Mouse (Mus musculus) megakaryocyte-erythroid progenitor cell, adult 5 weeks (primary cell): Measurements from ENCODE around the gene Olfr1436. TPM values are rescaled to one million over a fixed set of nuclear protein-coding genes. Genes with fewer than 3 reads are reported as not detected.

ENCODE experiments used
- polyA plus RNA-seq: library from polyadenylated mRNA; stranded (reverse); fragments of >175 nt; gene quantifications from 2 replicates; pipeline ENCODE4 v1.2.3, GENCODE M21; 2012

Gene Olfr1436
- polyA plus RNA-seq = not detected in 2 replicates

GRCm38 (mm10) chr19:12299030-12299429 is at the start of gene Olfr1436:
TSS of gene Olfr1436 (minus strand) at chr19:12299130.

GRCm38 (mm10) chr19:12335810-12336209 is 36.9 kb upstream of the Olfr1436 start, which contains the start of gene Olfr1438-ps1:
TSS of gene Olfr1438-ps1 (minus strand) at chr19:12335910.

GRCm38 (mm10) chr19:12325001-12325400 is 26.1 kb upstream of the Olfr1436 start, which contains the start of gene Olfr1437:
TSS of gene Olfr1437 (minus strand) at chr19:12325101.

GRCm38 (mm10) chr19:12279554-12279953 is 19.4 kb downstream of the Olfr1436 start, which contains the start of gene Olfr1434:
TSS of gene Olfr1434 (plus strand) at chr19:12279854.

GRCm38 (mm10) chr19:12260732-12261131 is 38.2 kb downstream of the Olfr1436 start, which contains the start of gene Olfr235:
TSS of gene Olfr235 (plus strand) at chr19:12261032.

Other genes starting within 250 kb of the Olfr1436 start
- gene Olfr1424, start 236.4 kb downstream of the Olfr1436 start, polyA plus RNA-seq = not detected in 2 replicates
- not detected in 2 replicates for gene Olfr1425, start 221.4 kb downstream of the Olfr1436 start, polyA plus RNA-seq
- not detected in 2 replicates for gene Olfr1426, start 207.1 kb downstream of the Olfr1436 start, polyA plus RNA-seq
- gene Olfr1427, start 195.8 kb downstream of the Olfr1436 start, polyA plus RNA-seq = 0.03 TPM in 1 of 2 replicates, not detected in the other
- not detected in 2 replicates for gene Olfr1428, start 183.2 kb downstream of the Olfr1436 start, polyA plus RNA-seq
- gene Olfr76, start 175.9 kb downstream of the Olfr1436 start, polyA plus RNA-seq = not detected in 2 replicates
- not detected in 2 replicates for gene Olfr1555-ps1, start 129.0 kb downstream of the Olfr1436 start, polyA plus RNA-seq
- not detected in 2 replicates for gene Olfr1431, start 98.5 kb downstream of the Olfr1436 start, polyA plus RNA-seq
- gene Olfr1432, start 66.5 kb downstream of the Olfr1436 start, polyA plus RNA-seq = not detected in 2 replicates
- not detected in 2 replicates for gene Olfr262, start 57.5 kb downstream of the Olfr1436 start, polyA plus RNA-seq
- not detected in 2 replicates for gene Olfr235, start 38.1 kb downstream of the Olfr1436 start, polyA plus RNA-seq
- not detected in 2 replicates for gene Olfr1434, start 19.3 kb downstream of the Olfr1436 start, polyA plus RNA-seq
- gene Olfr1437, start 26.0 kb upstream of the Olfr1436 start, polyA plus RNA-seq = not detected in 2 replicates
- not detected in 2 replicates for gene Olfr1438-ps1, start 36.8 kb upstream of the Olfr1436 start, polyA plus RNA-seq
- gene Olfr1440, start 88.1 kb upstream of the Olfr1436 start, polyA plus RNA-seq = not detected in 2 replicates
- gene Olfr1441, start 118.3 kb upstream of the Olfr1436 start, polyA plus RNA-seq = not detected in 2 replicates
- gene Pfpl, start 128.8 kb upstream of the Olfr1436 start, polyA plus RNA-seq = not detected in 2 replicates
- 5.2 and 9.2 TPM in 2 replicates for gene Mpeg1, start 161.6 kb upstream of the Olfr1436 start, polyA plus RNA-seq
- 9.8 and 14.3 TPM in 2 replicates for gene Dtx4, start 202.3 kb upstream of the Olfr1436 start, polyA plus RNA-seq
- gene Fam111a, start 246.6 kb upstream of the Olfr1436 start, polyA plus RNA-seq = 3.4 and 5.0 TPM in 2 replicates